Mouse (Mus musculus) hindbrain, embryonic 10.5 days (tissue): Measurements from ENCODE around the gene Immp2l. TPM values are rescaled to one million over a fixed set of nuclear protein-coding genes. Genes with fewer than 3 reads are reported as not detected.
A peak's percentile ranks its signal among the peaks of the same experiment; 100 is the strongest.

Experiments
- DNase-seq: peaks from one replicate; pipeline ENCODE4 v3.0.0-alpha.2; 2017; ENCODE audit warnings: low spot score
- H3K27ac ChIP-seq: fragments of 300-500 bp; sonication (generic); 2 replicates; pipeline ENCODE4 v1.5.1; 2016; ENCODE audit warnings: mild to moderate bottlenecking, moderate library complexity
- H3K27me3 ChIP-seq: fragments of 300-500 bp; sonication (generic); 2 replicates; pipeline ENCODE4 v1.6.1; 2016; ENCODE audit warnings: mild to moderate bottlenecking; ENCODE audit not compliant: poor library complexity, insufficient read depth, severe bottlenecking
- H3K36me3 ChIP-seq: fragments of 300-500 bp; sonication (generic); 2 replicates; pipeline ENCODE4 v1.6.1; 2016; ENCODE audit warnings: mild to moderate bottlenecking, moderate library complexity
- H3K4me1 ChIP-seq: fragments of 300-500 bp; sonication (generic); replicated peaks from 2 replicates; pipeline ENCODE4 v1.6.1; 2016; ENCODE audit warnings: mild to moderate bottlenecking
- H3K4me3 ChIP-seq: fragments of 300-500 bp; sonication (generic); 2 replicates; pipeline ENCODE4 v1.5.1; 2016; ENCODE audit warnings: mild to moderate bottlenecking, moderate library complexity
- H3K9me3 ChIP-seq: fragments of 300-500 bp; sonication (generic); 2 replicates; pipeline ENCODE4 v1.6.1; 2016; ENCODE audit warnings: mild to moderate bottlenecking, moderate library complexity
- WGBS: fragments of 180-500 bp; shearing (Covaris S2); methylation state at CpG from one replicate; pipeline ENCODE4 v1.1.7; 2016; 5-methylcytosine and 5-hydroxymethylcytosine counted together
- polyA plus RNA-seq: library from polyadenylated mRNA; unstranded; fragments of >200 nt; fragmentation: Nextera tagmentation; extraction: Ambion mirVana; gene quantifications from 2 replicates; pipeline ENCODE4 v1.2.1, GENCODE M21; 2016

The Immp2l gene
- polyA plus RNA-seq, 1 experiment from 2014 or later = 6.9 TPM

DNA sequence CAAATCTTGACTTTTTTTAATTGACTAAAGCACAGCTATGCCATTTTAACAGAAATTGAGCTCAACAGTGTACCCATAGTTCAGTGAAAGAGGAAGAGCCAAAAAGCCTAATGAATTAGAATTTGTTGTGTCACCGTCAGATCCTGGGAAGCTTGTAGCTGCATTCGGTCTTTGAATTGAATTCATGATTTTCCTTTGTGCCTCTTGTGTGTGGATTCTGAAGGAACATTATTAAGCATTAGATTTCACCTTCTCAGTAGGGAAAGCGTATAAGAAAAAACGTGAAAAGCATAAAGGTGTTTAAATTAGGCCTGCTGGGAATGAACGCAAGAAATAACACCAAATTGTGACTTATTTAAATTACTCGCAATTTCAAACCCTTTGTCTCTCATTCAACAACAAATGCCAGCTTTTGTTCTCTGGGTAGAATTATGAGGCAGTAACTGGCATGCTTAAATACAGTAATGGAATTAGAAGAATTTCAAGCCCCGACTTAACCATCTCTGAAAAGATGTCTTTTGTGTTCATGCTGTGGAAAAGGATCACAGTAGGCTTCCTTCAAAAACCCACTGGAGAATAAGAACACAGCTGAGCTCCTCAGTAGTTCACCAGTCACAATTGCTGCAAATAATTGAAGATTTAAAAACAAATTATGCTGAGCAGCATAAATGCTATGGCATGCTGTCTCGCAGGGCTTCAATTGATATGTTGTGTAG is 626.1 kb downstream of the Immp2l start:
- H3K27ac ChIP-seq = peak overlapping the region; percentile 40; the same call in 1 of the 2 replicates
- no peaks in the 10 kb centered on the region for H3K36me3 ChIP-seq
- H3K9me3 ChIP-seq = no peaks in the 10 kb centered on the region
- H3K4me1 ChIP-seq = peaks cover 36% of the 10 kb centered on the region
- no peak for DNase-seq
- H3K27me3 ChIP-seq = no peaks in the 10 kb centered on the region
- 68% methylated on average over 8 of the region's 8 CpGs for WGBS
- H3K4me3 ChIP-seq = no peak overlapping the region

DNA sequence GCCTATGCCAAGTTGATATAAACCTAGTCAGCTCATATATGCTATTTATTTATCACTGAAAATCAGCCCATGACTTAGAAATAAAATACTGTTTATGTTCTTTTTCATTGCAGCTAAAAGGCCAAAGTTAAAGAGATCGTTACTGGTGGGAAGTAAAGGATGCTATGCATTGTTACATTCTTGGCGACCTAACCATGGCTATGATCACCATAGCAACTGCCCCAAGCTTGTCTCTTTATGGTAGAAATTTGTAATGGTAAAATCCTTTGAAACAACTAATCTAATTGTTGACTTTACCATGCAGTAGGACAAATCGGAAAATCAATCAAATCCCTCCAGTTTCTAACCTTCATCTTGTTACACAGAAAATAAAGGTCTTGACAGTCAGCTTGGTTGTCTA is 644.4 kb downstream of the Immp2l start:
- no peak for DNase-seq
- no peak overlapping the region for H3K4me3 ChIP-seq
- no peaks in the 10 kb centered on the region for H3K36me3 ChIP-seq
- H3K4me1 ChIP-seq = 0 out of 2 replicates have a peak, but pooled peaks cover 8% of the 10 kb centered on the region
- no peak overlapping the region for H3K27ac ChIP-seq
- H3K9me3 ChIP-seq = peaks cover 5% of the 10 kb centered on the region; the same call in 1 of the 2 replicates
- H3K27me3 ChIP-seq = no peaks in the 10 kb centered on the region
- WGBS = 52% methylated on average over 3 of the region's 3 CpGs

DNA sequence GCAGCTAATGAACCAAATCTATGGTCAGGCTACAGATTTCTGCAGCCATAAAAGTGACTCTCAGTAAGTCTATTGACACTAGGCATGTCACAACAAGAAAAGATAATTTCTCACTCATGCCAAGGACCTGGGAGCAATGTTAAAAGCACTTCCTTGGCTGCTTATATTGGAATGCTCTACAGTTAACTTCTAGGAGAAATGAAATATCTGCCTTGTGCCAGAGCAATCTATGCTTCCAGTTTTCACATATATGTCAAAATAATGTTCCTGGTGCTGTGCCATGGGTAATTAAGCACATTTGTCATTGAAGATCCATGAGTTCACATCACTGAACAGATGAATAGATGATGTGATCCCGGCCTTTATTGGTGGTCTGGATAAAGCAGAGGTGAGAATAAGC is 645.6 kb downstream of the Immp2l start:
- H3K27ac ChIP-seq = no peak overlapping the region
- peaks cover 5% of the 10 kb centered on the region; the same call in 1 of the 2 replicates for H3K9me3 ChIP-seq
- DNase-seq = no peak
- H3K4me1 ChIP-seq = 0 out of 2 replicates have a peak, but pooled peaks cover 8% of the 10 kb centered on the region
- H3K36me3 ChIP-seq = no peaks in the 10 kb centered on the region
- 82% methylated on average over 1 of the region's 1 CpGs for WGBS
- no peak overlapping the region for H3K4me3 ChIP-seq
- H3K27me3 ChIP-seq = no peaks in the 10 kb centered on the region

DNA sequence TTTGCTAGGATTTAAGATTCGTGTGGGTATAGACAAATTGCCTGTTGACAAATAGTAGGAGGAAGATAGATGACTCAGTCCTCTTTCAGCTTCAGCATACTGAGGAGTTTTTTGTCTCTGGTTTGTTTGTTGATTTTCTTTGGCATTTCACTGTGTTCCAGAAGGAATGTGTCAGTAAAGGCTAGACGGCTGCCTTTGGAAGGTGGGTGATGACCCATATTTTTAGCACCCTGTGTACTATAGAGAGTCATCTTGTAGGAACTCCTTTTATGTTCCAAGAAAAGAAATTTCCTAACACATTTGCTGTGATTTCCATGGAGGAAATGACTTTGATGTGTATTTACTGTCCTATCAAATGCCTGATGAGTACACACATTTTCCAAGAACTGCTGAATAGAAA is 651.0 kb downstream of the Immp2l start:
- no peak for DNase-seq
- WGBS = 71% methylated on average over 2 of the region's 2 CpGs
- no peak overlapping the region for H3K4me3 ChIP-seq
- H3K27me3 ChIP-seq = no peaks in the 10 kb centered on the region
- H3K4me1 ChIP-seq = no peaks in the 10 kb centered on the region
- no peaks in the 10 kb centered on the region for H3K36me3 ChIP-seq
- peaks cover 5% of the 10 kb centered on the region; the same call in 1 of the 2 replicates for H3K9me3 ChIP-seq
- no peak overlapping the region for H3K27ac ChIP-seq

DNA sequence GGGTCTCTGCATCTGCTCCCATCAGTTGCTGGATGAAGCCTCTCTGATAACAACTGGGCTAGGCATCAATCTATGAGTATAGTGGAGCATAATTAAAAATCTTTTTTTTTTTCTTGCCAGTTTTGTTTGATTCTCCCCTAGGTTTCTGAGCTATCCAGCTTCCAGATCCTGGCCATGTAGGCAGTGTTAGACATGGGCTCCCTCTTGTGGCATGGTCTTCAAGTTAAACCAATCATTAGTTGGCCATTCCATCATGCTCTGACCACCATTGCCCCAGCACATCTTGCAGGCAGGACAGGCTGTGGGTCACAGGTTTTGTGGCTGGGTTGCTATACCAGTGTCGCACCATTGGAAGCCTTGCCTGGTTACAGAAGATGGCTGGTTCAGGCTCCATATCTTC is 656.3 kb downstream of the Immp2l start:
- Histone ChIP-seq H3K27me3 (no peaks in the 10 kb centered on the region), H3K27ac (no peak overlapping the region), H3K36me3 (no peaks in the 10 kb centered on the region), H3K4me3 (no peak overlapping the region), H3K4me1 (no peaks in the 10 kb centered on the region), H3K9me3 (no peaks in the 10 kb centered on the region)
- WGBS = 88% methylated on average over 1 of the region's 1 CpGs
- DNase-seq = no peak

DNA sequence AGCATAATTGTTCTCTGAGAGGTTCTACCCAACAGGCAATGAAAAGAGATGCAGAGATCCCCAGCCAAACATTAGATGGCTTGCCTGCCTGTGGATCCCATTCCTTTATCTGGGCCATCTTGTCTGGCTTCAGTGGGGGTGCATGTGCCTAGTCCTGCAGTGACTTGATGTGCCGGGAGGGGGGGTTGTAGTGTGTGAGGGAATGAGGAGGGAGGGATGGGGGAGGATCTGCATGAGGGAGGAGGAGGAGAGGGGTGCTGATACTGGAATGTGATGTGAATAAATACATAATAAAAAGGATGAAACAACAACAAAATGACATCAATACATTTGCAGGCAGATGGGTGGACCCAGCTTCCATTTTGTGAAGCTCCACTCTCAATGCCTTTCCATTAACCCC is 658.3 kb downstream of the Immp2l start:
- H3K9me3 ChIP-seq = no peaks in the 10 kb centered on the region
- no peak overlapping the region for H3K27ac ChIP-seq
- H3K27me3 ChIP-seq = no peaks in the 10 kb centered on the region
- H3K4me3 ChIP-seq = no peak overlapping the region
- no peaks in the 10 kb centered on the region for H3K4me1 ChIP-seq
- H3K36me3 ChIP-seq = no peaks in the 10 kb centered on the region
- WGBS = 75% methylated on average over 1 of the region's 1 CpGs
- no peak for DNase-seq

DNA sequence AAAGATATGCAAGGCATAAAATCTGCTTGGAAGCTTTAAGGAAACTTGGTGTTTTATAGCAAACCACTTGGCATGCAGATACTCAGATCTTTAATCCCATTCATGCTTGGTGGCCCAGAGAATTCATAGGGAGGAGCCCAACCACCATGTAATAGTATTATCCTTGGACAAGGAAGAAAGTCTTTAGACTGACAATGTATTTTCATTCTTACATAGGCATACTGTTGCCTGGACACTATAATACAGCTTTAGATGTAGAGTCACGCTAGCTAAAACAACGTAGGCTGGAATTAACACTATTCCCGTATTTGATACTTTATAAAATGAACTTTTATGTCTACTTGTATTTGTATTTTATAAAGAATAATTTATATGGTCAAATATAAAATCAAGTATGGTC is 665.9 kb downstream of the Immp2l start:
- H3K36me3 ChIP-seq = no peaks in the 10 kb centered on the region
- no peak for DNase-seq
- no peak overlapping the region for H3K27ac ChIP-seq
- no peak overlapping the region for H3K4me3 ChIP-seq
- H3K27me3 ChIP-seq = no peaks in the 10 kb centered on the region
- no peaks in the 10 kb centered on the region for H3K9me3 ChIP-seq
- WGBS = 87% methylated on average over 3 of the region's 3 CpGs
- H3K4me1 ChIP-seq = no peaks in the 10 kb centered on the region

DNA sequence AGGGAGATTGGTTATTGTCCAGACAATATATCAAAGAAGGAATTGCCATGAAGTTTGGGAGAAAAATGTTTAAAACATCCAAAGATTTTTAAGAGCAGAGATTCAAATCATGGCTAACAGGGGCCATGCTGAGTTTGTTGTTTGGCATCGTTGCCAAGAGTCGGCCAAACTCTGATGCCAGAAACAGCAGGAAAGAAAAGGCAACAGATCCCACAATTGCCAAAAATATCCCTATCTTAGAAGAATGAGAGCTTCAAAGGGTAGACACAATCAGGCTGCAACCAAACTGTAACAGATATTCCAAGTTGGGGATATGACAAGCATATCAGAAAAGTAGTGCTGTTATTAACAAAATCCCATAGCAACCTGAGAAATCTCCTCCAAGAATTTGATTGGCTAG is 686.7 kb downstream of the Immp2l start:
- Histone ChIP-seq H3K27ac (no peak overlapping the region), H3K27me3 (no peaks in the 10 kb centered on the region), H3K4me3 (no peak overlapping the region), H3K9me3 (no peaks in the 10 kb centered on the region), H3K4me1 (no peaks in the 10 kb centered on the region), H3K36me3 (no peaks in the 10 kb centered on the region)
- WGBS = 92% methylated on average over 2 of the region's 2 CpGs
- no peak for DNase-seq

DNA sequence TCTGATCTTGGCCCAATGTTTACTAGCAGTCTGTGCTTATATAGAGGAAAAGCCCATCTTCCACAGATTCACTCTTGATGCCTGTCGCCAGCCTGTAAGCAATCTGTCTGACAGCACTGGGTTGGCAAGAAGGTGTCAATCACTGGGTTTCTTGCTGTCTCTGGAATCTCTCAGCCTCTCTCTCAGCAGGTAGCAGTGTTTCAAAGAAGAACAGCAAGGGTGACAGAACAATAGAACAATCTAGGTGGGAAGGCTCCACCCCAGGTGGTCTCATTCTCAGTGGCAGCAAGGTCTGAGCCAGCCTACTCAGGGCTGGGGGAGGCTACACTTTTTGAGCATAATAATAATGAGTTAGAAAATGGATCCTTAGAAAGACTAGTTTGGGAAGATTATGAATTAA is 693.1 kb downstream of the Immp2l start:
- no peaks in the 10 kb centered on the region for H3K27me3 ChIP-seq
- DNase-seq = no peak
- no peak overlapping the region for H3K27ac ChIP-seq
- 20% methylated on average over 1 of the region's 1 CpGs for WGBS
- H3K36me3 ChIP-seq = no peaks in the 10 kb centered on the region
- no peaks in the 10 kb centered on the region for H3K4me1 ChIP-seq
- H3K9me3 ChIP-seq = peaks cover 10% of the 10 kb centered on the region; the same call in 1 of the 2 replicates
- H3K4me3 ChIP-seq = no peak overlapping the region

DNA sequence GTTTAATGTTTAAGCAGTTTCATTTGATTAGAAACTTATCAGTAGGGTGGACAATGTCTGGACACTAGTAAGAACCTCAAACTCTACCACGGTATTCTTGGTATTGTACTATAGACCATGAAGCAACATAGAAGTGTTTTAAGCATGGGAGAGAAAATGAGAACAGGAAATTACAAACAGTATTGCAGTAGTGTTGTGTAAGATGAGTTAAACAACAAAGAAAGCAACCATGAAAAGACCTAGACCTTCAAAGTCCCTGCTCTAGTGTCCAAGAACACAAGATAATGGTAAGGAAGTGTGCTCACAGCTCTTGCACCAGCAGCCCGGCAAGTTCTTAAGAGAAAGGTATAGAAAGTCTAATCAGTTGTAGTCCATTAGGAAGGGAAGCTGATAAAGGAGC is 700.7 kb downstream of the Immp2l start:
- no peak overlapping the region for H3K27ac ChIP-seq
- 85% methylated on average over 2 of the region's 2 CpGs for WGBS
- no peaks in the 10 kb centered on the region for H3K9me3 ChIP-seq
- H3K4me1 ChIP-seq = no peaks in the 10 kb centered on the region
- no peak for DNase-seq
- H3K4me3 ChIP-seq = no peak overlapping the region
- H3K27me3 ChIP-seq = no peaks in the 10 kb centered on the region
- H3K36me3 ChIP-seq = no peaks in the 10 kb centered on the region

DNA sequence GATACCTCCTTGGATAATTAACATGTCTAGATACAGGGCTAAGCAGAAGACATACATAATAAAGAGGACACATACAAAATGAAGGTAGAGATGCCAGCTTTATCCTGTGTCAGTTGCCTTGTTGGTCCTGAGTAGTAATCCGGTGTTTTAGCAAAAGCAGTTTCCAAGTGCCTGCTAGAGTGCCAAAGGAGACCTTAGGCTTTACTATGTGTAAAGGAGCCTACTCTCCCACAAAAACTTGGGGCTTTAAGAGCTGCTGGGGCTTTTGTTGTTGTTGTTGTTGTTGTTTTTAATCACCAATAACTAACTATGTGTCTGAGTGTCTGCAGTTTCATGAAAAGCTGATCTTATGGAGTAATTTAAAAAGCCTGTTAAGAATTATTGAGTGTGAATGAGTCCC is 702.8 kb downstream of the Immp2l start:
- H3K4me3 ChIP-seq = no peak overlapping the region
- H3K27ac ChIP-seq = no peak overlapping the region
- no peaks in the 10 kb centered on the region for H3K27me3 ChIP-seq
- no peaks in the 10 kb centered on the region for H3K9me3 ChIP-seq
- 84% methylated on average over 1 of the region's 1 CpGs for WGBS
- no peak for DNase-seq
- no peaks in the 10 kb centered on the region for H3K4me1 ChIP-seq
- no peaks in the 10 kb centered on the region for H3K36me3 ChIP-seq

DNA sequence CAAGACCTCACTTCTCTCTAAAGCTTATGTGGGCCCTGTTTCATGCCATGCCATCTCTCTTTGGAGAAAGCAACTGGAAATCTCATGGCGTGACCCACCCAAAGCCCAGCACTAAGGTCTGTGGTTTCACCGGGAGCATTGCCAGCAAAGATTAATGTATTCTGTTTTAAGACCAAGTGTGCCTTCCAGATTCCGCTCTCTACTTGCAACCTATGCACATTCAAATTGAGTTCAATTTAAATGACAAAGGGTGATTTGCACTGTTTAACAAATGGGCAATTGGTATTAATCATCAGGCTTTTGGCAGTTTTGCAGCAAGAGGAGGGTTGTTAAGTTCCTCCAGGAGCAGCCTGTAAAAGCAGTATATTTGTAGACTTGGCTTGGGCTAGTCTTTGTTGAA is 703.3 kb downstream of the Immp2l start:
- DNase-seq = no peak
- H3K36me3 ChIP-seq = no peaks in the 10 kb centered on the region
- H3K27me3 ChIP-seq = no peaks in the 10 kb centered on the region
- H3K27ac ChIP-seq = no peak overlapping the region
- 51% methylated on average over 3 of the region's 3 CpGs for WGBS
- H3K4me3 ChIP-seq = no peak overlapping the region
- no peaks in the 10 kb centered on the region for H3K9me3 ChIP-seq
- no peaks in the 10 kb centered on the region for H3K4me1 ChIP-seq

DNA sequence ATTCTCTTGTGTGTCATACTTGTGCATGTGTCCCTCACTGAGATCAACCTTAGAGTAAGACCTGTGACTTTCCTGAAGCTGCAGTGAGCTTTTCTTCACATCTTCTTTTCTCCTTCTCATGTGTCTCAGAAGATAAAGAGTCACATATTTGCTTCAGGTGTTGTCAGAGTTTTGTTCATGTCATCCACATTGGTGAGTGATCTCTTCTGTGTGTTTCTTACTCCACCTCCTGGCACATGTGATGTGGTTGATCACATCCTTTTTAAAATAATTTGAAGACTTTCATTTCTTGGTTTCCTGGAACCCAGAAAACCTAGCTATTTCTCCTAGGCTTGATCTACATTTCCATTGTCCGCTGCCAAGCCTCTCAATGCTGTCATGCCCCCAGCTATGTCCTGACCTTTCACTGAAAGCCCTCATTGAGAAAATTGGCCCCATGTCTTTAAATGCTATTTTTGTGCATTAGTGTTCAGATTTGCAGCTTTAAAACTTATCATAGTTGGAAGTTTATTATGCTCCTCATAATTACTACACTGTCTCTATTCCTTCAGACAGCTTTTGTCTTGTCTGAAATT is 704.0 kb downstream of the Immp2l start:
- H3K27ac ChIP-seq = no peak overlapping the region
- no peaks in the 10 kb centered on the region for H3K27me3 ChIP-seq
- 77% methylated on average over 1 of the region's 1 CpGs for WGBS
- DNase-seq = no peak
- no peak overlapping the region for H3K4me3 ChIP-seq
- no peaks in the 10 kb centered on the region for H3K36me3 ChIP-seq
- H3K4me1 ChIP-seq = no peaks in the 10 kb centered on the region
- H3K9me3 ChIP-seq = no peaks in the 10 kb centered on the region
